Mouse (Mus musculus) CH12.LX (cell line): ENCODE data around the gene Gys2. TPM values are rescaled to one million over a fixed set of nuclear protein-coding genes. Genes with fewer than 3 reads are reported as not detected.

Experiments
- DNase-seq: peaks from one replicate; pipeline ENCODE4 v3.0.0-alpha.2; 2013; ENCODE audit errors: extremely low read depth
- H3K27ac ChIP-seq: 2 replicates; pipeline ENCODE4 v1.5.1; 2012; ENCODE audit warnings: low read depth, mild to moderate bottlenecking, control low read depth, moderate library complexity; ENCODE audit not compliant: insufficient read depth
- H3K27me3 ChIP-seq: replicated peaks from 2 replicates; pipeline ENCODE3; 2012; ENCODE audit warnings: inconsistent platforms
- H3K36me3 ChIP-seq, 2 experiments: replicated peaks in 1 of 2; 2 replicates each; pipeline versions ENCODE3 to v1.6.1; 2012; ENCODE audit warnings: inconsistent platforms in 1 of 2, low read length in 1 of 2, mild to moderate bottlenecking in 1 of 2, mixed read lengths in 1 of 2, moderate library complexity in 1 of 2; ENCODE audit not compliant: control insufficient read depth in 1 of 2, insufficient read depth in 1 of 2
- H3K4me1 ChIP-seq, 2 experiments: 2 replicates each; pipeline ENCODE4 v1.6.1; 2012; ENCODE audit warnings: inconsistent platforms in 1 of 2, moderate library complexity in 1 of 2; ENCODE audit not compliant: insufficient read depth in 2 of 2, control insufficient read depth in 1 of 2
- H3K4me2 ChIP-seq: 2 replicates; pipeline ENCODE4 v1.6.1; 2012; ENCODE audit warnings: low read depth, mild to moderate bottlenecking, control low read depth; ENCODE audit not compliant: poor library complexity, insufficient read depth, severe bottlenecking
- H3K4me3 ChIP-seq, 3 experiments: fragments of 150-350 bp in 1 of 3; sonication (generic) in 1 of 3; replicated peaks in 1 of 3; 2 replicates each; pipeline versions ENCODE3 to v1.5.1; 2011 to 2012; ENCODE audit warnings: low read depth in 2 of 3, low read length in 2 of 3, mild to moderate bottlenecking in 2 of 3, moderate library complexity in 2 of 3, control low read depth in 1 of 3, improper control_type of control experiment in 1 of 3, inconsistent platforms in 1 of 3, mixed read lengths in 1 of 3; ENCODE audit not compliant: poor library complexity in 1 of 3
- H3K79me2 ChIP-seq: replicated peaks from 2 replicates; pipeline ENCODE4 v1.6.1; 2012; ENCODE audit warnings: mild to moderate bottlenecking, moderate library complexity; ENCODE audit not compliant: control insufficient read depth, poor library complexity, insufficient read depth, severe bottlenecking; ENCODE audit errors: extremely low read depth
- H3K9ac ChIP-seq: 2 replicates; pipeline ENCODE4 v1.6.1; 2012; ENCODE audit warnings: low read depth, mild to moderate bottlenecking, control low read depth, moderate library complexity; ENCODE audit not compliant: insufficient read depth
- H3K9me3 ChIP-seq: replicated peaks from 2 replicates; pipeline ENCODE3; 2012; ENCODE audit warnings: low read length, inconsistent platforms, mixed read lengths
- BHLHE40 ChIP-seq: IDR thresholded peaks from 2 replicates; pipeline ENCODE4 v1.6.1; 2011; ENCODE audit warnings: mild to moderate bottlenecking, low read depth, low read length, improper control_type of control experiment
- CHD2 ChIP-seq: IDR thresholded peaks from 2 replicates; pipeline ENCODE4 v1.6.1; 2011; ENCODE audit warnings: low read length, improper control_type of control experiment
- CTCF ChIP-seq, 2 experiments: IDR thresholded peaks in 1 of 2; conservative IDR thresholded peaks in 1 of 2; 2 replicates each; pipeline ENCODE4 v1.5.1; 2011 to 2012; ENCODE audit warnings: low read depth in 2 of 2, low read length in 2 of 2, improper control_type of control experiment in 1 of 2, inconsistent platforms in 1 of 2, mild to moderate bottlenecking in 1 of 2, moderate library complexity in 1 of 2
- ELF1 ChIP-seq: IDR thresholded peaks from 2 replicates; pipeline ENCODE4 v1.6.1; 2014; ENCODE audit warnings: low read depth, mild to moderate bottlenecking, inconsistent platforms, low read length, improper control_type of control experiment
- ETS1 ChIP-seq: conservative IDR thresholded peaks from 2 replicates; pipeline ENCODE4 v1.6.1; 2012; ENCODE audit warnings: low read depth, mild to moderate bottlenecking, inconsistent platforms, low read length, improper control_type of control experiment, moderate library complexity
- GABPA ChIP-seq: IDR thresholded peaks from 2 replicates; pipeline ENCODE4 v1.6.1; 2012; ENCODE audit warnings: low read depth, low read length, improper control_type of control experiment, inconsistent platforms; ENCODE audit not compliant: insufficient replicate concordance
- HCFC1 ChIP-seq: IDR thresholded peaks from 2 replicates; pipeline ENCODE4 v1.6.1; 2012; ENCODE audit warnings: low read depth, mild to moderate bottlenecking, inconsistent platforms, low read length, improper control_type of control experiment
- IRF4 ChIP-seq: IDR thresholded peaks from 2 replicates; pipeline ENCODE4 v1.6.1; 2014; ENCODE audit warnings: low read depth, mild to moderate bottlenecking, inconsistent platforms, low read length, improper control_type of control experiment
- JUND ChIP-seq: conservative IDR thresholded peaks from 2 replicates; pipeline ENCODE4 v1.6.1; 2011; ENCODE audit warnings: low read depth, low read length, improper control_type of control experiment
- MAFK ChIP-seq: IDR thresholded peaks from 2 replicates; pipeline ENCODE4 v1.6.1; 2011; ENCODE audit warnings: low read length, improper control_type of control experiment; ENCODE audit not compliant: insufficient replicate concordance
- MAX ChIP-seq: IDR thresholded peaks from 2 replicates; pipeline ENCODE4 v1.6.1; 2011; ENCODE audit warnings: low read length, improper control_type of control experiment
- MAZ ChIP-seq: IDR thresholded peaks from 2 replicates; pipeline ENCODE4 v1.6.1; 2012; ENCODE audit warnings: low read depth, mild to moderate bottlenecking, inconsistent platforms, low read length, improper control_type of control experiment, moderate library complexity
- MEF2A ChIP-seq: IDR thresholded peaks from 2 replicates; pipeline ENCODE4 v1.6.1; 2014; ENCODE audit warnings: low read depth, mild to moderate bottlenecking, inconsistent platforms, low read length, improper control_type of control experiment, borderline replicate concordance
- MXI1 ChIP-seq: IDR thresholded peaks from 2 replicates; pipeline ENCODE4 v1.6.1; 2011; ENCODE audit warnings: mild to moderate bottlenecking, low read depth, low read length, improper control_type of control experiment
- MYC ChIP-seq: IDR thresholded peaks from 2 replicates; pipeline ENCODE4 v1.6.1; 2011; ENCODE audit warnings: low read depth, mild to moderate bottlenecking, improper control_type of control experiment, low read length
- NRF1 ChIP-seq: IDR thresholded peaks from 2 replicates; pipeline ENCODE4 v1.6.1; 2014; ENCODE audit warnings: low read depth, mild to moderate bottlenecking, inconsistent platforms, low read length, improper control_type of control experiment, moderate library complexity
- PAX5 ChIP-seq: IDR thresholded peaks from 2 replicates; pipeline ENCODE4 v1.6.1; 2012; ENCODE audit warnings: low read length, inconsistent platforms, mixed read lengths
- POLR2A ChIP-seq: IDR thresholded peaks from 2 replicates; pipeline ENCODE4 v1.6.1; 2011; ENCODE audit warnings: low read depth, mild to moderate bottlenecking, improper control_type of control experiment, low read length
- POLR2AphosphoS2 ChIP-seq: IDR thresholded peaks from 2 replicates; pipeline ENCODE4 v1.6.1; 2011; ENCODE audit warnings: low read depth, low read length, improper control_type of control experiment
- RAD21 ChIP-seq: IDR thresholded peaks from 2 replicates; pipeline ENCODE4 v1.6.1; 2011; ENCODE audit warnings: low read depth, mild to moderate bottlenecking, low read length, improper control_type of control experiment, moderate library complexity
- RCOR1 ChIP-seq: conservative IDR thresholded peaks from 2 replicates; pipeline ENCODE4 v1.6.1; 2012; ENCODE audit warnings: low read depth, mild to moderate bottlenecking, inconsistent platforms, low read length, improper control_type of control experiment
- SMC3 ChIP-seq: IDR thresholded peaks from 2 replicates; pipeline ENCODE4 v1.6.1; 2011; ENCODE audit warnings: low read depth, low read length, improper control_type of control experiment
- TCF12 ChIP-seq: IDR thresholded peaks from 2 replicates; pipeline ENCODE4 v1.6.1; 2014; ENCODE audit warnings: low read depth, mild to moderate bottlenecking, inconsistent platforms, low read length, improper control_type of control experiment
- USF1 ChIP-seq: IDR thresholded peaks from 2 replicates; pipeline ENCODE4 v1.6.1; 2014; ENCODE audit warnings: low read depth, mild to moderate bottlenecking, inconsistent platforms, low read length, improper control_type of control experiment
- USF2 ChIP-seq: conservative IDR thresholded peaks from 2 replicates; pipeline ENCODE4 v1.6.1; 2011; ENCODE audit warnings: low read depth, low read length, improper control_type of control experiment
- ZC3H11A ChIP-seq: IDR thresholded peaks from 2 replicates; pipeline ENCODE4 v1.6.1; 2012; ENCODE audit warnings: low read depth, mild to moderate bottlenecking, inconsistent platforms, low read length, improper control_type of control experiment
- ZMIZ1 ChIP-seq: IDR thresholded peaks from 2 replicates; pipeline ENCODE4 v1.6.1; 2012; ENCODE audit warnings: low read depth, mild to moderate bottlenecking, inconsistent platforms, low read length, improper control_type of control experiment
- ZNF384 ChIP-seq: IDR thresholded peaks from 2 replicates; pipeline ENCODE4 v1.6.1; 2012; ENCODE audit warnings: low read depth, low read length, improper control_type of control experiment, inconsistent platforms
- dilution Hi-C: fragments of 300-500 bp; cut with MboI; formaldehyde crosslinking; loops from 2 replicates; pipeline ENCODE4 v1.14.3; 2020; ENCODE audit warnings: low sequenced_read_pairs; ENCODE audit not compliant: extremely low pct_unique_long_range_greater_than_20kb, extremely low pct_ligation_motif_present
- in situ Hi-C: fragments of 300-500 bp; cut with MboI; formaldehyde crosslinking; loops from 3 replicates; pipeline ENCODE4 v1.14.3; 2019; ENCODE audit warnings: low sequenced_read_pairs, low pct_ligation_motif_present, low pct_unique_long_range_greater_than_20kb, mixed read lengths
- polyA plus RNA-seq: library from polyadenylated mRNA; unstranded; fragments of >175 nt; gene quantifications from 2 replicates; pipeline ENCODE4 v1.2.1, GENCODE M21; 2012; ENCODE audit warnings: low read depth; ENCODE audit not compliant: insufficient read length
- total RNA-seq, 2 experiments: library from RNA; depleted of rRNA; stranded (reverse); fragments of 300-350 nt in 1 of 2; fragments of >200 nt in 1 of 2; gene quantifications; 2 replicates each; pipeline ENCODE4 v1.2.3; 2012 to 2014

Gys2 gene
- total and polyA plus RNA-seq, 3 experiments = not detected

- Histone ChIP-seq H3K4me1 (no peaks in the 10 kb centered on the region), H3K4me2 (no peak overlapping the region), H3K27me3 (no peaks in the 10 kb centered on the region), H3K9ac (no peak overlapping the region), H3K36me3 (no peaks in the 10 kb centered on the region), H3K79me2 (no peaks in the 10 kb centered on the region), H3K9me3 (no peaks in the 10 kb centered on the region), H3K27ac (no peak overlapping the region), H3K4me3 (no peak overlapping the region)
- dilution Hi-C loops = no loop called here
- in situ Hi-C loops = no loop called here
- no peak for TF ChIP-seq MAX
- TF ChIP-seq RCOR1 = no peak
- TF ChIP-seq CTCF (conservative IDR thresholded peaks at IDR 0.05 in 1 of 2, IDR thresholded peaks at IDR 0.05 in 1 of 2; ENCODE audit: low read depth in 2 of 2, low read length in 2 of 2) = peak in 1 of 2 experiments; percentile 59; a peak in 3 of 4 replicates
- TF ChIP-seq GABPA = no peak
- TF ChIP-seq ZNF384 = no peak
- no peak for TF ChIP-seq NRF1
- no peak for TF ChIP-seq POLR2A
- TF ChIP-seq RAD21 = peak; percentile 59
- no peak for TF ChIP-seq ZMIZ1
- no peak for TF ChIP-seq JUND
- no peak for TF ChIP-seq ELF1
- no peak for TF ChIP-seq CHD2
- no peak for TF ChIP-seq HCFC1
- TF ChIP-seq IRF4 = no peak
- TF ChIP-seq MAFK = no peak
- no peak for TF ChIP-seq USF2
- TF ChIP-seq MEF2A = no peak
- no peak for TF ChIP-seq ZC3H11A
- TF ChIP-seq TCF12 = no peak
- peak; percentile 67 for TF ChIP-seq SMC3
- TF ChIP-seq MXI1 = no peak
- no peak for TF ChIP-seq BHLHE40
- no peak for TF ChIP-seq PAX5
- no peak for TF ChIP-seq ETS1
- TF ChIP-seq POLR2AphosphoS2 = no peak
- peak; percentile 16 for DNase-seq
Observed at GRCm38 (mm10) chr6:142477239-142477638, 4.3 kb upstream of the Gys2 start.

- no peaks in the 10 kb centered on the region for H3K4me1 ChIP-seq
- dilution Hi-C loops = no loop called here
- H3K4me2 ChIP-seq = no peak overlapping the region
- no peaks in the 10 kb centered on the region for H3K9me3 ChIP-seq
- TF ChIP-seq USF1 = no peak
- no peak for TF ChIP-seq CHD2
- no peak for TF ChIP-seq IRF4
- TF ChIP-seq GABPA = no peak
- no peak for TF ChIP-seq CTCF (conservative IDR thresholded peaks at IDR 0.05 in 1 of 2, IDR thresholded peaks at IDR 0.05 in 1 of 2; ENCODE audit: low read depth in 2 of 2, low read length in 2 of 2)
- no peak for TF ChIP-seq MEF2A
- no peak for TF ChIP-seq MYC
- TF ChIP-seq PAX5 = no peak
- TF ChIP-seq MAFK = no peak
- TF ChIP-seq MAZ = no peak
- no peak overlapping the region for H3K4me3 ChIP-seq
- no peak overlapping the region for H3K9ac ChIP-seq
- no peak for DNase-seq
- no peak overlapping the region for H3K27ac ChIP-seq
- no peaks in the 10 kb centered on the region for H3K27me3 ChIP-seq
- H3K79me2 ChIP-seq = no peaks in the 10 kb centered on the region
- H3K36me3 ChIP-seq = no peaks in the 10 kb centered on the region
- in situ Hi-C loops = no loop called here
Observed at GRCm38 (mm10) chr6:142471141-142471540, 1.8 kb downstream of the Gys2 start.
